In genomic region chr9:49737166-49737565, GRCm38 (mm10) we compare ENCODE assay signal across 20 mouse cellular contexts.
"Had no signal": no experiment of that assay in that cellular context is flagged by ENCODE, and none has a peak within 500 bp of the region (broad histone marks: within the 10 kb centered on the region; RNA-seq: fewer than 3 reads in every experiment).

No protein-coding gene starts in this region.

- DNase-seq: kidney, adult 18-20 months; kidney, postnatal 25 days; liver; lung, adult 18-20 months; lung, postnatal 10 days; lung, postnatal 36 days; midbrain, embryonic 14.5 days; right cerebral cortex, postnatal 25 days; thymus, adult 18-20 months; thymus, postnatal 4 days had no signal

- H3K9me3 ChIP-seq: limb, embryonic 10.5 days; limb, embryonic 13.5 days; liver, embryonic 12.5 days; liver, embryonic 15.5 days; lung, embryonic 15.5 days; megakaryocyte, embryonic 14.5 days; midbrain, embryonic 10.5 days; neural tube, embryonic 12.5 days; neural tube, embryonic 15.5 days had no signal

- H3K9ac ChIP-seq: limb, embryonic 13.5 days; liver, embryonic 12.5 days; liver, embryonic 15.5 days; lung, embryonic 15.5 days; neural tube, embryonic 12.5 days; neural tube, embryonic 15.5 days had no signal

- H3K36me3 ChIP-seq: limb, embryonic 10.5 days; limb, embryonic 13.5 days; liver, embryonic 12.5 days; liver, embryonic 15.5 days; lung, embryonic 15.5 days; midbrain, embryonic 10.5 days; neural tube, embryonic 12.5 days; neural tube, embryonic 15.5 days had no signal

- ATAC-seq: liver, embryonic 12.5 days had no signal

- H3K4me1 ChIP-seq: limb, embryonic 10.5 days; liver, embryonic 12.5 days; liver, embryonic 15.5 days; lung, embryonic 15.5 days; megakaryocyte, embryonic 14.5 days had no signal

- H3K27me3 ChIP-seq: limb, embryonic 13.5 days; liver, embryonic 12.5 days; liver, embryonic 15.5 days; lung, embryonic 15.5 days; megakaryocyte, embryonic 14.5 days; neural tube, embryonic 12.5 days; neural tube, embryonic 15.5 days had no signal

- H3K4me3 ChIP-seq: limb, embryonic 10.5 days; limb, embryonic 13.5 days; liver, embryonic 12.5 days; liver, embryonic 15.5 days; lung, embryonic 15.5 days; megakaryocyte, embryonic 14.5 days; midbrain, embryonic 10.5 days; neural tube, embryonic 12.5 days; neural tube, embryonic 15.5 days had no signal

- H3K4me2 ChIP-seq: limb, embryonic 13.5 days; liver, embryonic 12.5 days; liver, embryonic 15.5 days; lung, embryonic 15.5 days; neural tube, embryonic 12.5 days; neural tube, embryonic 15.5 days had no signal

- H3K27ac ChIP-seq: kidney, postnatal 0 days; limb, embryonic 10.5 days; limb, embryonic 13.5 days; liver, embryonic 12.5 days; liver, embryonic 15.5 days; lung, embryonic 15.5 days; midbrain, embryonic 10.5 days; neural tube, embryonic 12.5 days; neural tube, embryonic 15.5 days had no signal
